Mouse (Mus musculus) right cerebral cortex, adult 18-20 months (tissue): ENCODE data around the gene Radil.

Experiments
- DNase-seq: peaks from one replicate; pipeline ENCODE4 v3.0.0; 2022; ENCODE audit warnings: mixed read lengths

The Radil gene

DNA sequence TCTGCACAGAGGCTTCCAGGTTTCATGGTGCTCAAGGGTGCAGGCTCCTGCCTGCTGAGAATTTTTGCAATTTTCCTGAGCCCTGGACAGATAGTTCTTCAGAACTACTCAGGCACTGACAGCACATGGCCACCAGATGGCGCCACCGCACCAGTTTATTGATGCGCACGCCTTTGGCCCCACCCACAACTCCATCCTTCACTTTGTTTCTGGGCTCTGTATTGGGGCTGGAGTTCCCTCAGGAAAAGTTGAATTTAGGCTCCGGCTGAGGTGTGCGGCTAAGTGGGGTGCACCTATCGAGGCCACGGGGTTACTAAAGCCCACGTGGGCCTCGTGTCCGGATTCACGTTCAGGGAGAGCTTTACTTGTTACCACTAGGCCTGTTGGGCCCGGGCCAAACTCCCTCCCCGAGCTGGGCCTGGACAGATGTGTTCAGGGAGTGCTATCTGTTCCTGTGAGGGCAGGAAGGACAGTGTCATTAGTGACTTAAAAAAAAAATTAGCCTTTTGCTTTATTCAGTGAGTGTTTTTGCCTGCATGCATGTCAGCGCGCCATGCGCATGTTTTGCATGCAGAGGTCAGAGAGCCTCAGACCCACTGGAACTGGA lies 72.0 kb downstream of the Radil start:
- DNase-seq, result peak; percentile 78

DNA sequence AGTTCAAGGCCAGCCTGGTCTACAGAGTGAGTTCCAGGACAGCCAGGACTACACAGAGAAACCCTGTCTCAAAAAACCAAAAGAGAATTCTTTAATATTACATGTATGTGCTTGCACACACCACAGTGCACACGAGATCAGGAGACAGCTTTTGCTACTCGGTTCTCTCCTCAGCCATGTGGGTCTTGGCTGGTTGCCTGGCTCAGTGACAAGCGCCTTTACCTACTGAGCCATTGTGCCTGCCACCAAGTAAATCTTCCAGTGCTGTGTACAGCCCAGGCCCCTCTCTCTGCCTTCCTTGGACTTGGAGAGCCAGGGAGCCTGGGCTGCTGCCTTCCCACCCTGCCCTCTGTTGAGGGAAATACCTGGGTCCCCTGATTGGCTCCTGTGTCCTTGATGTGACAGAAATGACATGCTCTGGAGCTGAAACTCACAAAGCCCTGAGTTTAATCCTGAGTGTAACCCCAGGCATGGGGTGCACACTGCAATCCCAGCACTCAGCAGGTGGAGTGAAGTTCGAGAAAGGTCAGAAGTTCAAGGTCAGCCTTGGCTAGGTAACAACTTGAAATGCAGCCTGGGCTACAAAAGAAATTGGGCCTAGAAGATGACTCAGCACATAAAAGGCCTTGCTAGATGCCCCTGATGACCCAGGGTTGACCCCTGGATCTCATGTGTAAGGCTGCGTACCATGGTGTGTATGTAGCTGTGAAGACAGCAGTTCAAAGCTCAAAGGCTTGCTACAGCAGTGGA lies 72.9 kb downstream of the Radil start:
- no peak for DNase-seq

DNA sequence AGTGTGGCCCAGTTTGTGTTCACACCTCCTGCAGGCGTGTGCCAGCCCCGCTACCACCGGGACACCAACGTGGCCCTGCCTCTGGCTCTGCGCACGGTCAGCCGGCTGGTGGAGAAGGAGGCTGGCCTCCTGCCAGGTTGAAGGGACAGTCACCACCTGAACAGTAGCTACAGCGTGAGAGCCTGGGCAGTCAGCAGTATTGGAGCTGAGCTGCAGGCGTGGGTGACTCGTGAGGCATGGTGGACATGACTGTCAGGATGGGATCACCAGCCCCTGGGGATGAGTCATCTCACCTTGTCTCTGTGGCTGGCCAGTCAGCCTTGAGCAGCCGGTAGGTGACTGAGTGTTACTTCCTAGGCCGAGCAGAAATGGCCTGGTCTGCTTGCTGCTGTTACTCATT lies 73.6 kb downstream of the Radil start:
- DNase-seq, result no peak

DNA sequence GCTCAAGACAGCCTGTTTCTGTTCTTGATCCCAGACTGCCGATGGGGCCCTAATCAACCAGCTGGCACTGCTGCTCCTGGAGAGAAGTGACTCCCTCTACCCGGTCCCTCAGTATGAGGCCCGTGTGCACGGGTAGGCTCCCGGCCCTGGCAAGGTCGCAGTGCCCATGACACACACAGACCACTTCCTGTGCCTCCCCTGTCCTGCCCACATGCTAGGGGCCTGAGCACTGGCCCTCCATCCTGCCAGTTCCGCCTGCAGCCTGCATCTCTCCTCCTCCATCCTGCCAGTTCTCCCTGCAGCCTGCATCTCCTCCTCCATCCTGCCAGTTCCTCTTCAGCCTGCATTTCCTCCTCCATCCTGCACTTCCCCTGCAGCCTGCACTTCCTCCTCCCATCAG lies 75.2 kb downstream of the Radil start:
- DNase-seq, result no peak

DNA sequence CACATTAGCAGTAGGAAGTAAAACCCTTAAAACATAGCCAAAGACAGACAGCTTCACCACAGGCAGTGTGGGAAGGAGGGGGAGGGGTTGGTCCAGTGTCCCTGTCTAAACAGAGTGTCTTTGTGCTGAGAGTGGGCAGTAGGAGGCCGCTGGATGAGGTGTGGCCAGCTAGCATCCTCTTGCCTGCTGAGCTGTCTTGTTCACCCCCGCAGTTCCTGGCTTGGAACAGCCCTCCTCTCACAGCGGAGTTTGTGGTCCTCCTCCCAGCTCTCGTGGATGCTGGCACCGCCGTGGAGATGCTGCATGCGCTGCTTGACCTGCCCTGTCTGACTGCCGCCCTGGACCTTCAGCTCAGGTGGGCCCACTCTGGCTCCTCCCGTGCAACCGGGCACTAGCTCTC lies 77.2 kb downstream of the Radil start:
- peak; percentile 86 for DNase-seq

DNA sequence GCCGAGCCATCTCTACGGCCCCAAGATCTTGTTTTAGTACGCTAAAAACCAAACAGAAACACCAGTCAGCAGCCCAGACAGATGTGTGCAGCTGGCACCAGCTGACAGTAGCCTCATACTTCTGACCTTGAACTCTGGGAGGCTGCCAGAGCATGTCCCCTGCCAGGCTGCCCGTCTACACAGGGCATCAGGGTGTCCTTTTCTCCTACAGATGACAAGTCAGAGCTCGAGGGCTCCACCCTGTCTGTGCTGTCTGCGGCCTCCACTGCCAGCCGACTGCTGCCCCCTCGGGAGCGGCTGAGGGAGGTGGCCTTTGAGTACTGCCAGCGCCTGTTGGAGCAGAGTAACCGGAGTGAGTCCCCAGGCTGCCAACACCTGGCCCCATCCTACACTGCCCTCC lies 81.1 kb downstream of the Radil start:
- no peak for DNase-seq

DNA sequence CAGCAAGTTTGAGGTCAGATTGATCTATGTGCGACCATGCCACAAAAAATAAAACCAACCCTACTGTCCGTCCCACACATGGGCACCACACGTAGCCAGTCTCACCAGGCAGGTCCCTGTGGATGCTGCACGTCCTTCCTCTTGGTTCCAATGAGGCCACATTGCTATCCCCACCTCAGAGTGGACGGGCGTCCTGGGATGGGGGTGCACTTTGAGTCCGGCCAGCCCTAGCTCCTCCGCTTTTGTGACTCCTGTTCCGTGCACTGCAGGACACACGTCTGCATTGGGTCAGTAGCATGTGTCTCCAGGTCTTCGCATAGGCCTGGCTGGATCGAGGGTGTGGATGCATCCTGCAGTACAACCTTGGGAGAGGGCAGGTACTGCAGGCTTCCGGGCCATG lies 82.5 kb downstream of the Radil start:
- DNase-seq, result no peak

DNA sequence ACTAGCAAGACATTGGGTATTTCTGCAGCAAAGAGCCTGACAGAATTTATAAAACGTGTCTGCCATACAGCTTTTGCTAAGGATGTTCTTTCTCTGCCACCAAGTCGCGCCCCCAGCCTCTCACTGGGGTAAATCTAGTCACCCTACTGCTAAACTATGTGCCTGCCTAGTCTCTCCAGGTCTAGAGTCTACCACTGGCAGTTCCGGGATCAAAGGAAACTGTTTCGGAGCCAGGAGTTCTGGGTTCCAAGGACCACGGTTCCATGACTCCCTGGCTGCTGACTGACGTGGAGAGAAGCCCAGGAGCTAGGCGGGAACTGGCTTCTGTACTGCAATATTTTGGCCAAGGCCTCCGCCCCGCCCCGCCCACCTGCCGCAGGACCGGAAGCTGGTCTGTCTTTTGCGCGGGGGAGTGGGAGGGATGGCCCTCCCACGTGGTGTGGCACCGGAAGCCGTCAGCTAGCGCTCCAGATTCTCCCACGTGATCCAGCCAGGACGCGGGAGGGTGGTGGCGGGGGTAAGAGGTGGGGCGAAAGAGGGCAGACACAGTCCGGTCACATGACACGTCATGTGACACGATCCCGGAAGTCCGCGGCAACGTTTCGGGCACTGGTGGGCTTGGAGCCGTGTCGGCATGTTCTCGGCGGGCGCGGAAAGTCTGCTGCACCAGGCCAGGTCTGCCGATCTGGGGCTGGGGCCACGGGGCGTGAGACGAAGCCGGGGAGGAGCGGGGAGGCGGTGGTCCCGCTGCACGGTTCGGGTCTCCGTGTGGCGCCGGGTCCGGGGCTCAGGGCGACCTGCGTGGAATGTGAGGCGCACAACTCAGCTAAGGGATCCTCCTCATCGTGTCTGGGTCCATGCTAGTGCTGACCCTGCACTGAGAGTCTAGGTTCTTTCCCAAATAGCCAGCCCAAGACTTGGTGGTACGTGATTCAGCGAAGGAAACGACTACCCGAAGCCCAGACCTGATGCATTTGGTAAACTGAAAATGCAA lies 87.1 kb downstream of the Radil start, which contains the start of gene Ap5z1:
TSS of gene Ap5z1 (plus strand) at position 484 of the 994 bp plus-strand sequence.
- peak; percentile 94 for DNase-seq

DNA sequence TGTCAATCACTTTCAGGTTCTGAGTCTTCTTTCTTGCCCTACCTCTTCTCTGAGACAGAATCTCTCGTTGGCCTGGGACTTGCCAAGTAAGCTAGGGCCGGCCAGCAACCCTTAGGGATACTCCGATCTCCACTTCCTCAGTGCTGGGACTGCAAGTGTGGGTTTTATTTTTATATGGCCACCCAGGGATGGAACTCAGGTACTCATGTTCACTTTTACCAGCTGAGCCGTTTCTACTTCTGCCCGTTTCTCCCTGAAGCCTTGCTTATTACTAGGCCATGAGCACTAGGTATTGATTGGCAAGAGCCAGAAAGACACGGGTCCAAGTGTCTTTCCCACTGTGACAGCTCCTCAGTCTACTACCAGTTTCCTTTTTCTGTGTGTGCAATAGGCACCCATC lies 87.9 kb downstream of the Radil start:
- no peak for DNase-seq

DNA sequence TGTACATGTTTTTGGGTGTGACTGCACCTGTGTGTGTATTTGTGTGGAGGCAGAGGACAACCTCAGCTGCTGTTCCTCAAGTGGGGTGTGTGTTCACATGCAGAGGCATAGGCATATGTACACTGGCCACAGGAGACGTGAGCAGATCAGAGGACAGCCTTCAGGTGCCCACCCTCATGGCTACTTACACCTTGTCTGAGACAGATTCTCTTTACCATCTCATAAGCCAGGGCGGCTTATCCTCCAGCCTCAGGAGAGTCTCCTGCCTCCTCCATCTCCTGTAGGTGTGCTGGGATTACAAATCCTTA lies 88.3 kb downstream of the Radil start:
- DNase-seq, result no peak

DNA sequence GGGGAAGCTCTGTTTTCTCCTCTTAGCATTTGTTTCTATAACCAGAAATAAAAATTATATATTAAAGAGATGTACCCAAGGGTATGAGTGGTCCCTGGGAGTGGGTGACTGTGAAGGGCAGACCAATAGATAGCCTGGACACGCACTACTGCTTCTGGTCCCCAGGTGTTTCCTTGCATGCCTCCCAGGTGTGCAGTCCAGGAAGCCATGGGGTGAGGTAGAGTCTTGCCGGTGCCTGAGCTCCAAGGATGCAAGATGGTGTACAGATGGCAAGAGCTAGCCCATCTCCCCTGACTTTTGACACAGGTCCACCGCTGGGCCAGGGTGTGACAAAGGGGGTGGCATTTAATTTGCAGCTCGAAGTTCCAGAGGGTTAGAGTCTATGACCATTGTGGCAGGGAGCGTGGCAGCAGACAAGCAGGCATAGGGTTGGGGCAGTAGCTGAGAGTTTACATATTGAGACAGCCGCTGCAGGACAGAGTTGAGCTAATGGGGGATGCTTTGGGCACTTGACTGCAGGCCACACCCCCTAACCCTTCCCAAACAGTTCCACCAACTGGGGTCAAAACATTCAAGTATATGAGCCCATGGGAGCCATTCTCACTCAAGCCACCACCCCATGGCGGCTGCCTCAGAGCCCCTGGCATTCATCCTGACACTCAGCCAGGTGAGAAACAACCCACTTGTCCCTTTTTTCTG lies 88.8 kb downstream of the Radil start:
- no peak for DNase-seq

DNA sequence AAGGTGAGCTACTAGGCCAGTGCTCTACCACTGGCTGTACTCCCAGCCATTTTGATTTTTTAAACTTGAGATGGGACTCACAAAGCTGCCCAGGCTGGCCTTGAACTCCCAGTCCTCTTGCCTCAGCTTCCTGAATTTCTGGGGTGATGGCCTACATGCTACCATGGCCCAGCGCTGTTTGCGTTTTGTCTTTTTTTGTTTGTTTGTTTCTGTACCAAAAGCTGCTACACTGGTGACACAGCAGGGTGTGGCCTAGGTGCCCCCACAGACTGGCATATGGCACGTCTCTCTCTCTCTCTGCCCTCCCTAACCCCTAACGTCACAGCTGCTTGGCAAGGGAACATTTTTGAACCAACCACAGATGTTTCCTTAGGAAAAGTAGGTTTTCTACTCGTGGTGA lies 91.1 kb downstream of the Radil start:
- DNase-seq, result no peak

DNA sequence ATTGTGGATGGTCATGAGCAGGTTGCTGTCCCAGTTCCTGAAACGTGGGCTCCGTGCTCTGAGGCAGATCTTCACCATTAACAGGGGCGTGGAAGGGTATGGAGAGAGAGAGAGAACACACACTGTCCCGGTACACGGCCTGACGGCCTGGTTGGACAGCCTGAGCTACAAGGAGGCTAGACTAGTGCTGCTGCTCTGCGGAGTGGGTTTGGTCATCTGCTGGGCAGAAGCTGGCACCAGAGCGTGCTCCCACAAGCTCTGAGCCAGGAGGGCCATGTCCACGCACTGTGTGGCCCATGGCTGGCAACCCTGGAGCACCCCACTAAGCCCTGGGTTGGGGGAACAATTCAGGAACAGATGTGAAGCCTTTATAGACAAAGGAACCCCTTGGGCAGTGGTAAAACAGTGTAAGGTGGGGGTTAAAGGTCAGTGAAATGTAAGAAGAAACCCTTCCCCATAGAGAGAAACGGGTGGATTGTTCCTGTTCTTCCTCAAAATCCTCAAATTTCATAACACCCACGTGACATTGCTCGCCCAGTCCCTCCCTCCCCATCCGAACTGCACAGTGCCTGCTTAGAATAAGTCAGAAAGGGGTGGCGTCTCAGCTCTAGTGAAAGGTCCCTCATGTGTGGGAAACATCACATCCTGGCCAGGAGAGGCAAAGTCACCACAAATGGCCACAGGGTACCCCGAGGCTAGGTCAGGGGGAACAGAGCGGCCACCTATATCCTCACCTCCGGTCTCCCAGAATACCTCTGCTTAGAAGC lies 91.9 kb downstream of the Radil start:
- no peak for DNase-seq

DNA sequence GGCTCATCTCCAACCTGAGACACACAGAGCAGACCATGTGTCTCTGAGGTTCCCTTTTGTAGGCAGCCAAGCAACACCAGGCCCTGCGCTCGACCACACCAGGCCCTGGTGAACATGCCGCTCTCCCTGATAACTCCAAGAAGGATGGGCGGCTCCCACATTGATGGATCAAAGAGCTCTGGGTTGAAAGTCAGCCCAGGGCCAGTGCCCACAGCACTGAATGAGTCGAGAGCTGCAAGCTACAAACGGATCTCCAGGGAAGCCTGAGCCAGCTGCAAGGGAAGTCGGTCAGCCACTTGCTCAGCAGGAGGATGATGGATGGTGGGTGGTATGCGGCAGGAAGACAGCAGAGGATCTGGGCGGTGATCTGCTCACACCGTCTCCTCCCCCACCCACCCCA lies 93.6 kb downstream of the Radil start:
- DNase-seq, result peak; percentile 75

DNA sequence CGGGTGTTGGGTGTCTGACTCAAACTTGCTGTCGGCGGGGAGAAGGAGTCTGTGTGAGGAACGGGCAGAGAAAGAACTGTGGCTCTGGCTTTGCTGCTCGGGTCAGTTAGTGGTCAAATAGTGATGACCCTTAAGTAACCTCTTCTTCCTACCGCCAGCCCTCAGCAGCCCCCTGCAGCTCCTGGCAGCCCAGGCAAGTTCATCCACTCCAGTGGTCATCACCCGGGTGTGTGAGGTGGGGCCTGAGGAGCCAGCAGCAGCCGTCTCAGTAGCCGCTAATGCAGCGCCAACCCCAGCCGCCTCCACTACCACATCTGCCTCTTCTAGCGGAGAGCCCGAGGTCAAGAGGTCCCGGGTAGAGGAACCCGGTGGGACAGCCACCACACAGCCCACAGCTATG lies 94.6 kb downstream of the Radil start:
- no peak for DNase-seq

DNA sequence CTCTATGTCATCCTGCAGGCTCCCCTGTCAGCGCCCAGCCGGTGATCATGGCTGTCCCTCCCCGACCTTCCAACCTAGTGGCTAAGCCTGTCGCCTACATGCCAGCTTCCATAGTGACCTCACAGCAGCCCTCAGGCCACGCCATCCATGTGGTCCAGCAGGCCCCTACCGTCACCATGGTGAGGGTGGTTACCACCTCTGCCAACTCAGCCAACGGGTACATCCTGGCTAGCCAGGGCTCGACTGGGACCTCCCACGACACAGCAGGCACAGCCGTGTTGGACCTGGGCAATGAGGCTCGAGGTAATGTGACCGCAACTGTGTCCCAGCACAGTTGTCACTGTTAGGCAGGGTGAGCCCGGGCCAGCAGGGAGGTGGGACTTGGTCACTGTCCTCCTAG lies 97.2 kb downstream of the Radil start:
- no peak for DNase-seq

DNA sequence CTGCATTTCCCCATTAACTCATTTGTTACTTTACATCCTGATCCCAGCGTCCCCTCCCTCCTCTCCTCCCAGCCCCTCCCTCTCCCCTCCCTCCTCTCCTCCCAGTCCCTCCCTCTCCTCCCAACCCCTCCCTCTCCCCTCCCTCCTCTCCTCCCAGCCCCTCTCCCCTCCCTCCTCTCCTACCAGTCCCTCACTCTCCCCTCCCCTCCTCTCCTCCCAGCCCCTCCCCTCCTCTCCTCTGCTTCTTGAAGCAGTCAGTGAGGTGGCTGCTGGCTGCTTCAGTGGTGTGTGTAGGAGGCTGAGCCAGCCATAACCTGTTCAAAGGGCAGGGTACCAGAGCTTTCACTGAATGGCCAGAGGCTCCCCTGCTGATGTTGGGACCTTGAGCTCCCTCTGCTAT lies 99.1 kb downstream of the Radil start:
- DNase-seq, result no peak

DNA sequence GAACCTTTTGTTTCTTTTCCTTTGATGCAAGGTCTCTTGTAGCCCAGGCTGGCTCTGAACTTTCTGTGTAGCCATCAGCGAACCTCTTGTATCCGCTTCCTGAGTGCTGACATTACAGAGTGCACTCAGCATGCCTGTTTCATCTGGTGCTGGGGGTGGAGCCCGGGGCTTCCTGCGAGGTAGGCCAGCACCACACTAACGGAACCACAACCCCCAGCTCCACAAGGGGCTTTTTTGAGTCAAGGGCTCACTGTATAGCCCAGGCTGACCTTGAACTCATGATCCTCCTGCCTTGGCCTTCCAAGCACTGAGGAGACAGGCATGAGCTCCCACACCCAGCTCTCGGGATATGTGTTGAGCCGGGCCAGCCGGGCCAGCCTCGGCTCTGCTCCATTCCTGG lies 100.1 kb downstream of the Radil start:
- DNase-seq, result no peak

DNA sequence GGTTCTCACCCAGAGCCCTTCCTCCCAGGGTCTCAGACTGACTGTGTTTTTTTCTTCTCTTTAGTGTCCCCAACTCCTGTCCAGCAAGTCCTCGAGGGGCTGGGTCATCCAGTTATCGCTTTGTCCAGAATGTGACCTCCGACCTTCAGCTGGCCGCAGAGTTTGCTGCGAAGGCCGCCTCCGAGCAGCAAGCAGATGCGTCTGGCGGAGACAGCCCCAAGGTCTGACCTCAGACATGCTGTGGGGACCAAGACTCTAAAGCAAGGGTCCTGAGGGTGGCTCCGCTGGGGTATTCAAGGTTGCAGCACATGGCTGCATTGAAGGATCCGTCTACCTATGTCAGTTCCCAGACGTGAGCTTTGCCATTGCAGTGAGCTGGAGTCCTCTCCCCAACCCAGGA lies 102.3 kb downstream of the Radil start:
- DNase-seq, result no peak

DNA sequence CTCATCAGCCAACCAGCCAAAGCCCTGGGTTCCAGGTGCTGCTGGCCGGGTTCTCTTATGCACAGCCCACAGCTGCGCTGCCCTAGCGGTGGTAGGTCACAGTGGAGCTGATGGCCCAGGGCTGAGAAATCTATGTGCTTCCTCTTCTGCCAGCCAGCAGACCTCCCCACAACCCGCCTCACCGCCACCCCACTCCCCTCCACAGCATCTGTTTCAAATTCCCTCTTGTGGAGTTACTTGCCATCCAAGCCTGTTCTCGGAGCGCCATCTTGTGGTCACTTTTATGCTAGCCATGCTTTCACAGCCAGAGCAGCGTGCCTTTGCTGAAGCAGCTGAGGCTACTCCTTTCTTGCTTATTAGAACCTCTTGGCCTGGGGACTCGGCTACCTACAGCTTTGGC lies 102.8 kb downstream of the Radil start:
- DNase-seq, result peak; percentile 86

DNA sequence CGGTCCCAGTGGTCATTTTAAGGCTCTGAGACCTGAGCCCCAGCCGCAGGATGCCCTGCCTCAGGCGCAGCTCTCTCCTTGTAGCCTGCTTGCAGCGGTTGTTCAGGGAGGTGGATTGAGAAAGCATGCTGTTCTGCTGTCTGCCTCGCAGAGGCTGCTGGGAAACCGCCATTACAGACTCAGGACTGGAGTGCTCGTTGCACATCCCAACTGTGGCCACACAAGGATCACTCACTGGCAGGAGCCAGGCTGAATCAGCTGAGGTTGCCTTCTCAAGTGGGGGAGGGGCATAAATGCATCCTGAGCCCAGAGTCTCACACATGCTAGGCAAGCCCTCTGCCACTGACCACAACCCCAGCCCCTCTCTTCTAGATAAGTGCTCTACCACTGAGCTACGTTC lies 105.2 kb downstream of the Radil start:
- DNase-seq, result no peak

DNA sequence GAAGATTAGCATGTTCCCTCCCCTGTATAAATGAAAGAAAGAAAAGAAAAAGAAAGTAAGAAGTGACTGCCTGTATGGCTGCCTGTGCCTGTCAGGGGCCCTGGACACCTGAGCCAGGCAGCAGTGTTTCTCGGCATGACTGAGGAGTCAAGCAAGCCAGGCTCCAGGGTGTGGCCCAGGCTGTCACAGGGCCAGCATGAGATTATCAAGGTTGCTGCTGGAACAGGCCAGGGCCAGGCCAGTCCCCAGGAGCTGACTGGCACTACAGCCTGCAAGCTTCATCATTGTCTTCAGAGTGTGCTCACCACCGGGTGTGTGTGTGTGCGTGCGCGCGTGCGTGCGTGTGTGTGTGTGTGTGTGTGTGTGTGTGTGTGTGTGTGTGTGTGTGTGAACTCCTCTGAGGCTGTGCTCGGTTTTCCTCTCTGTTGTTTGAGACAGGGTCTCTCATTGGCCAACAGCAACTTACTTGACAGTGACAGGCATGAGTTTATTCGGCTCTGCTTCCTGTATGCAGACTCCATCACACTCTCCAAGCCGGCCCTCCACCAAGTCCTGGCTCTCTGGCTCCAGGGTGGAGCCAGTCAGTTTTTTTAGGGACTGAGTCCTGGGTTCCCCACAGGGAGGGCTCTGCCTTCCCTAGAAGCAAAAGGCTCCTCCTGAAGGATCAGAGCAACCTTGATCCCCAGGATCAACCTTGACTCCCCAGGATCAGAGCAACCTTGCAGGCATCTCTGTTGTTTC lies 105.9 kb downstream of the Radil start:
- no peak for DNase-seq
